Mouse (Mus musculus) bone marrow macrophage, adult 2 months (primary cell): ENCODE results near the gene Ano4. TPM values are rescaled to one million over a fixed set of nuclear protein-coding genes. Genes with fewer than 3 reads are reported as not detected.

Experiments used
- H3K27ac ChIP-seq: 2 replicates; pipeline ENCODE4 v1.5.1; 2012; ENCODE audit warnings: low read depth, low read length; ENCODE audit not compliant: insufficient read depth
- H3K4me1 ChIP-seq: 2 replicates; pipeline ENCODE4 v1.6.1; 2012; ENCODE audit warnings: low read length; ENCODE audit not compliant: control insufficient read depth, insufficient read depth
- H3K4me3 ChIP-seq: 2 replicates; pipeline ENCODE4 v1.5.1; 2012; ENCODE audit warnings: mild to moderate bottlenecking, low read length, moderate library complexity; ENCODE audit not compliant: insufficient read depth
- CTCF ChIP-seq: IDR thresholded peaks from 2 replicates; pipeline ENCODE4 v1.5.1; 2012; ENCODE audit warnings: low read depth, mild to moderate bottlenecking, low read length, moderate library complexity
- POLR2A ChIP-seq: IDR thresholded peaks from 2 replicates; pipeline ENCODE4 v1.6.1; 2012; ENCODE audit warnings: mild to moderate bottlenecking, low read depth, low read length, borderline replicate concordance
- polyA plus RNA-seq: library from polyadenylated mRNA; stranded (reverse); fragments of >200 nt; gene quantifications from 2 replicates; pipeline ENCODE4 v1.2.4, GENCODE M21; 2012; ENCODE audit not compliant: missing spikeins, insufficient read depth, insufficient read length

Ano4 gene
- polyA plus RNA-seq, 1 experiment: not detected

DNA sequence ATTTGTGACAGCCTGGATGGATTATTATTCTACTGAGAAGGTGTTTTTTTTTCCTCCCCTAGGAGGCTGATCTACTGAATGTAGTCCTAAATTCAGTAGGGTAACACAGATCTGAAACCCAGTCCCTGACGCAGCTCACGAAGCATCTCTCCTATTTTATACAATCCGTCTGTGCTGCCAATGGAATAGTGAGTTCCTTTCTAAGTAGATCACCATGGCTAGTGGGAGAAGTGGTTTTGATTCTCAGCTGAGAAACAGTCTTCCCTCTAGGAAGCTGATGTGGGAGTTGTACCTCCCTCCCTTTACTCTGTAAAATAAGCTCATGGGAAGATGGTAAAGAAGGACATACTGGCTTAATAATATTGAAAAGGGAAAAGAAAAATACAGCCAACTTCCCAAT, 90.8 kb downstream of the Ano4 start:
- Histone ChIP-seq H3K27ac (no peak overlapping the region), H3K4me3 (no peak overlapping the region), H3K4me1 (no peaks in the 10 kb centered on the region)
- TF ChIP-seq POLR2A (no peak), CTCF (no peak)

GRCm38 (mm10) chr10:89252636-89253035, 91.9 kb downstream of the Ano4 start:
- no peaks in the 10 kb centered on the region for H3K4me1 ChIP-seq
- TF ChIP-seq CTCF: no peak
- TF ChIP-seq POLR2A: no peak
- no peak overlapping the region for H3K27ac ChIP-seq
- no peak overlapping the region for H3K4me3 ChIP-seq

DNA sequence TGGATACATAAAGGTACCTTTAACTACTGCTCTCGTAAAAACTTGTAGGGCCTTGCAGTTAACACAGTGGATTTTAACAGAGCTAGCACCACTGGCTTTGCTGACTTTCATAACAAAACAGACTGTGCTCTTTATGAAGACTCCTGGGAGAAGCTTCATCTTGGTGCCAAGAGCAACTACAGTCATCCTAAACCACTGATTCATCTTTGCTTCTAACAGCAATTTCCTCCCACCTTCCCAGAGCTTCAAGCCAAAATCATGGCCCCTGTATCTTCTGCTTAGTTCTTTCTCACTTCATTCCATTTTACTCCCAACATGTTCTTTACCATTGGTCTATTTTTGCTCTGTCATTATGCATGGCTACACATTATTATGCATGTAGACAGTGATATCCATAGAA, 100.8 kb downstream of the Ano4 start:
- Histone ChIP-seq H3K4me1 (no peaks in the 10 kb centered on the region), H3K27ac (no peak overlapping the region), H3K4me3 (no peak overlapping the region)
- TF ChIP-seq CTCF: no peak
- no peak for TF ChIP-seq POLR2A

DNA sequence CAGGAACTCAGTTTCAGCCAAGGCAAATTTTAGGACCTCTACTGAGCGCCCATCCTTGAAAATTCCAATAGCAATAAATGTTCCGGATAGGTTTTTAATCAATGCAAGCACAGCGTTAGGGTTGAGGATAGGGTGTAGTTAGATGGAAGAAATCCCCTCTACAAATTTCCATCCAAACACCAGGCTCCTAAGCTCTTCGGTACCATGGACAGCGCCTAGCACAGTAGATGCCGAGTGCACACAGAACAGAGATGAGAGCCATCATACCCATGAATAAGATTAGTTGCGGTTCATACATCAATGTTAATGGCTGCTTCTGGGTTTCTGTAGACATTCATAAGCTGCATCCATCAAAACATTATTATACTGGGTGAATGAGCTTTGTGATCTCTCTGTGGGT, 120.0 kb downstream of the Ano4 start:
- Histone ChIP-seq H3K27ac (no peak overlapping the region), H3K4me1 (no peaks in the 10 kb centered on the region), H3K4me3 (no peak overlapping the region)
- TF ChIP-seq CTCF (no peak), POLR2A (no peak)

DNA sequence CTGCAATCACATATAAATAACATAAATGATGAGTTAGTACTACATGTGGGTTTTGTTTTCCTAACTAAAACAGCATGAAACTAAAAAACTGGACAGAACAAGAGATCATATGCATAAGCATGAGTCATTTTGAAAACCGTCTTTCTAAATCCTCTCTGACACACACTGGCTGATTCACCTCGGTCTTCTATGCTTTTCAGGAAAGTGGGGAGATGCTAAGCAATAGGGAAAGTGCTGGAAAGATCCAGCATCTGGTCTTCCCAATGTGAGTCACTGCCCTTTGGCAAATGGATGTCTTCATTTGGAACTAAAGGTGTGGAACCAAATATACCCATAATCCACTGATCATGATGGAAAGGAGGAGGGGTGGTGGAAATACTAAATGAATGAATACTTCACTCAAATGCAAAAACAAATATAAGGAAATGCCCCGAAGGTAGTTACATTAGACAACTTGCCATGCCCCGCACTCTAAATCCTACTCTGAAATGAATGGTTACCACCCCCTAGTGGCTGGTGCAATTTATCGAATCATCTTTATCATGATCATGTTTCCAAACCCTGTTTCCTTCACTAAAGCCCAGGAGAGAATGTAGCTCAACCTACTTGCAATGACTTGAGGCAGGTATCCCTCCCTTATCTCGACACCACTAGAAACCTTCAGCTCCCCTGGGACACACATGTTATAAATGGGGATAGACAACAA, 122.1 kb downstream of the Ano4 start:
- TF ChIP-seq CTCF: no peak
- Histone ChIP-seq H3K27ac (no peak overlapping the region), H3K4me3 (no peak overlapping the region), H3K4me1 (no peaks in the 10 kb centered on the region)

DNA sequence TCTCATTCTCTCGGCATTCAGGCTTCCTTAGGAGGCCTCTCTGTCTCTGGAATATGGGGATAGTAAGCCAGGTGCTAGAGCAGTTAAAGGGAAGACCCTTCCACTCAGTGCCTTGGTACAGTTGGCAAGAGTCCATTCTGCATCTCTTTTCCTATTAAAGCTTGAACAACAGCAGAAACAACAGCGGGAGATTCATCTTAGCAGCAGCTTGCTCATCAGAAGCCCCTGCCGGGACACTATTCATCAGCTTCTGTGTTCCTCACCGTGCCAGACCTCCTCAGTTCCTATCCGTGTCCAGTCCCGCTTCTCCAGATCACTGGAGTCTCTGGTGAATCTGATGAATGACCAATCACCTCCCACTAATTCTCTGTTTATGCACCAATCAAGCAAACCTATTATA, 128.5 kb downstream of the Ano4 start:
- Histone ChIP-seq H3K4me1 (no peaks in the 10 kb centered on the region), H3K4me3 (no peak overlapping the region), H3K27ac (no peak overlapping the region)
- no peak for TF ChIP-seq CTCF
- no peak for TF ChIP-seq POLR2A

- no peak overlapping the region for H3K27ac ChIP-seq
- H3K4me3 ChIP-seq: no peak overlapping the region
- TF ChIP-seq CTCF (no peak), POLR2A (no peak)
- no peaks in the 10 kb centered on the region for H3K4me1 ChIP-seq
Measured at GRCm38 (mm10) chr10:89205858-89206257, 138.7 kb downstream of the Ano4 start.

GRCm38 (mm10) chr10:89196444-89196843, 148.1 kb downstream of the Ano4 start:
- no peak for TF ChIP-seq POLR2A
- no peak for TF ChIP-seq CTCF
- no peak overlapping the region for H3K27ac ChIP-seq
- H3K4me3 ChIP-seq: no peak overlapping the region
- no peaks in the 10 kb centered on the region for H3K4me1 ChIP-seq

DNA sequence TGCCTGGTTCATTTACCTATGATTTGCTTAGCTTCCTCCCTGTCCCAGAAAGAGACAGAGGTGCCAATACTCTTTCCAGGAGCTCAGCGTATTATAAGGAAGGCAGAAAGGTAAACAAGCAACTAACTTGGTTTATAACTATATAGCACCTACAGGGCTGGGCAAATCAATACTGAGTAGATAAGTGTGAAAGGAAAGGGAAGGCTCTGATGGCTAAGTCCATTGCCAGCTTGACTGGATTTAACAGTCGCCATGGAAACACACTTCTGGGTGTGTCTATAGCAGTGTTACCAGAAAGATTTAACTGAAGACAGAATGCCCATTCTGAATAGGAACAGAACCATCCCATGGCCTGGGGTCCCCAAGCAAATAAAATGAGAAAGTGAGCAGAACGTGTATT, 149.5 kb downstream of the Ano4 start:
- H3K4me3 ChIP-seq: no peak overlapping the region
- TF ChIP-seq CTCF (no peak), POLR2A (no peak)
- no peak overlapping the region for H3K27ac ChIP-seq
- no peaks in the 10 kb centered on the region for H3K4me1 ChIP-seq

GRCm38 (mm10) chr10:89194440-89194839, 150.1 kb downstream of the Ano4 start:
- Histone ChIP-seq H3K27ac (no peak overlapping the region), H3K4me1 (no peaks in the 10 kb centered on the region), H3K4me3 (no peak overlapping the region)
- no peak for TF ChIP-seq POLR2A
- no peak for TF ChIP-seq CTCF

GRCm38 (mm10) chr10:89177921-89178320, 166.6 kb downstream of the Ano4 start:
- Histone ChIP-seq H3K4me1 (no peaks in the 10 kb centered on the region), H3K4me3 (no peak overlapping the region), H3K27ac (no peak overlapping the region)
- no peak for TF ChIP-seq POLR2A
